Mouse (Mus musculus): ENCODE data around the gene Igfl3. TPM values are rescaled to one million over a fixed set of nuclear protein-coding genes. Genes with fewer than 3 reads are reported as not detected.

Igfl3 gene
- polyA plus RNA-seq (2012; rRNA removed) = not detected in 2 replicates

DNA sequence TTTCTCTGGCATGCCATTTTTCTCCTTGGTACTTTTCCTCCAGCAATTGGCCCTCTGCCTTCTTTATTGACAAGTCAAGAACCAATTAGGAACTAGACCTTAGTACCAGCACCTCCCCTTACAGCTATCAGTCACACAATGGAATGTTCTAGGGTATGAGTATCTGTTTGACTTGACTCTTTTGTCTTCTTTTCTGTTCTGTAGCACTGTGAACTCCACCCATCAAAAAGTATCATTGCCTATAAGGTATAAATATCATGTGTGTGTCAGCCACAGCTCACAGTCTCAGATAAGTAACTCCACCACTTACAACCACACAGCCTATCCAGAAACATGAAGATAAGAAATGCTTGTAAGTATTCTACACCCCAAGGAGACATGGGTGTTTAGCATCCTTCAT, at the start of gene Igfl3:
TSS of gene Igfl3 (plus strand) at position 301 of the 400 bp plus-strand sequence.
- H3K4me1 ChIP-seq (ENCODE audit: control insufficient read depth, insufficient read depth, low read length) = no peaks in the 10 kb centered on the region
- no peak within 1 kb of the TSS for H3K27ac ChIP-seq (ENCODE audit: control insufficient read depth, insufficient read depth, low read depth, low read length)
- no peak within 1 kb of the TSS for H3K4me3 ChIP-seq (ENCODE audit: control insufficient read depth, low read depth, low read length)
- TF ChIP-seq POLR2A (IDR thresholded peaks at IDR 0.05; ENCODE audit: control insufficient read depth, low read depth, low read length) = no peak
- TF ChIP-seq CTCF (IDR thresholded peaks at IDR 0.05; ENCODE audit: control insufficient read depth, insufficient read depth, insufficient replicate concordance, low read depth, low read length) = no peak
- no peaks in the 10 kb centered on the region for H3K36me3 ChIP-seq (ENCODE audit: control insufficient read depth, insufficient read depth, low read length)
- no peaks in the 10 kb centered on the region for H3K27me3 ChIP-seq (ENCODE audit: control insufficient read depth, insufficient read depth, low read length)

DNA sequence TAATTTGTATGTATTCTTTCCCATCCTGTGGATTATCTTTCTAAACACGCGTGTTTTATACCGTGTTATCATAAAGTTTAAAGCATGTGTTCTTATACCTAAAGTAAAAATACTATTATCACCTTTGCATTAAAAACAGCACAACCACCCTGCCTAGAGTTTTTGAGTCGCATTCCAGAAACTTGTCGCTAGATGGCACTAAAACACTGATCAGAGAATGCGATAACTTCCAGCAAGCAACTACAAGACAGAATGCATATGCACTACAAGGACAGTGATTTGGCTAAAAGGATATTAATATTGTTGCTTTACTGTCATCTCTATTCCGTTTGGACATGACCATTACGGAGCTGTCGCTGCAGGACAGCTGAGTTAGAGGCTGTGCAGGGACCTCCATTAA, 34.6 kb downstream of the Igfl3 start:
- H3K4me1 ChIP-seq (ENCODE audit: control insufficient read depth, insufficient read depth, low read length) = no peaks in the 10 kb centered on the region
- H3K36me3 ChIP-seq (ENCODE audit: control insufficient read depth, insufficient read depth, low read length) = no peaks in the 10 kb centered on the region
- no peaks in the 10 kb centered on the region for H3K27me3 ChIP-seq (ENCODE audit: control insufficient read depth, insufficient read depth, low read length)
- no peak overlapping the region for H3K27ac ChIP-seq (ENCODE audit: control insufficient read depth, insufficient read depth, low read depth, low read length)
- no peak overlapping the region for H3K4me3 ChIP-seq (ENCODE audit: control insufficient read depth, low read depth, low read length)
- TF ChIP-seq POLR2A (IDR thresholded peaks at IDR 0.05; ENCODE audit: control insufficient read depth, low read depth, low read length) = no peak
- no peak for TF ChIP-seq CTCF (IDR thresholded peaks at IDR 0.05; ENCODE audit: control insufficient read depth, insufficient read depth, insufficient replicate concordance, low read depth, low read length)

DNA sequence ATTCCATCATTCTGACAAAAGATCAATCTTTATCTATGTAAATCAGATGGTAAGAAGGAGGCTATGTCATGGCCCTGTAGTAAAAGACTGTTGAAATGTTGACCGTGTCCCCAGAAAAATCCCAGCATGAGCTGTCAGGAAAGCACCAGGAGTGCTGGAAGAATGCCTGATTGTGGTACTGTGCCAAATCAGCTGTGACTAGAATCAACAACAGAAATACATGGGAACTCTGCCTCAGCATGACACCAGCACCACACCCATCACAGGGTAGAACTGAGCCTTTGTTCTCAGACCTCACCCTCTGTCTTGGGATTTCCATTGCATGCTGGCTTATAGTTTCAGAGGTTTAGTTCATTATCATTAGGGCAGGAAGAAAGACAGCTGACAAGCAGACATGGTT, 38.4 kb downstream of the Igfl3 start:
- H3K4me3 ChIP-seq (ENCODE audit: control insufficient read depth, low read depth, low read length) = no peak overlapping the region
- no peaks in the 10 kb centered on the region for H3K27me3 ChIP-seq (ENCODE audit: control insufficient read depth, insufficient read depth, low read length)
- no peak for TF ChIP-seq POLR2A (IDR thresholded peaks at IDR 0.05; ENCODE audit: control insufficient read depth, low read depth, low read length)
- no peak for TF ChIP-seq CTCF (IDR thresholded peaks at IDR 0.05; ENCODE audit: control insufficient read depth, insufficient read depth, insufficient replicate concordance, low read depth, low read length)
- H3K4me1 ChIP-seq (ENCODE audit: control insufficient read depth, insufficient read depth, low read length) = no peaks in the 10 kb centered on the region
- no peaks in the 10 kb centered on the region for H3K36me3 ChIP-seq (ENCODE audit: control insufficient read depth, insufficient read depth, low read length)
- H3K27ac ChIP-seq (ENCODE audit: control insufficient read depth, insufficient read depth, low read depth, low read length) = no peak overlapping the region

Other genes with a start within 250 kb of the Igfl3 start
- gene Ceacam11, start 204.4 kb upstream of the Igfl3 start, polyA plus RNA-seq (2012; rRNA removed) = not detected in 2 replicates
- gene Ceacam13, start 166.6 kb upstream of the Igfl3 start, polyA plus RNA-seq (2012; rRNA removed) = not detected in 2 replicates
- not detected in 2 replicates for gene Ceacam12, start 110.6 kb upstream of the Igfl3 start, polyA plus RNA-seq (2012; rRNA removed)
- not detected in 2 replicates for gene Mill1, start 68.9 kb downstream of the Igfl3 start, polyA plus RNA-seq (2012; rRNA removed)
- not detected in 2 replicates for gene Psg18, start 178.5 kb downstream of the Igfl3 start, polyA plus RNA-seq (2012; rRNA removed)